Mouse (Mus musculus): ENCODE measurements around the gene Syne1.

Gene Syne1

DNA sequence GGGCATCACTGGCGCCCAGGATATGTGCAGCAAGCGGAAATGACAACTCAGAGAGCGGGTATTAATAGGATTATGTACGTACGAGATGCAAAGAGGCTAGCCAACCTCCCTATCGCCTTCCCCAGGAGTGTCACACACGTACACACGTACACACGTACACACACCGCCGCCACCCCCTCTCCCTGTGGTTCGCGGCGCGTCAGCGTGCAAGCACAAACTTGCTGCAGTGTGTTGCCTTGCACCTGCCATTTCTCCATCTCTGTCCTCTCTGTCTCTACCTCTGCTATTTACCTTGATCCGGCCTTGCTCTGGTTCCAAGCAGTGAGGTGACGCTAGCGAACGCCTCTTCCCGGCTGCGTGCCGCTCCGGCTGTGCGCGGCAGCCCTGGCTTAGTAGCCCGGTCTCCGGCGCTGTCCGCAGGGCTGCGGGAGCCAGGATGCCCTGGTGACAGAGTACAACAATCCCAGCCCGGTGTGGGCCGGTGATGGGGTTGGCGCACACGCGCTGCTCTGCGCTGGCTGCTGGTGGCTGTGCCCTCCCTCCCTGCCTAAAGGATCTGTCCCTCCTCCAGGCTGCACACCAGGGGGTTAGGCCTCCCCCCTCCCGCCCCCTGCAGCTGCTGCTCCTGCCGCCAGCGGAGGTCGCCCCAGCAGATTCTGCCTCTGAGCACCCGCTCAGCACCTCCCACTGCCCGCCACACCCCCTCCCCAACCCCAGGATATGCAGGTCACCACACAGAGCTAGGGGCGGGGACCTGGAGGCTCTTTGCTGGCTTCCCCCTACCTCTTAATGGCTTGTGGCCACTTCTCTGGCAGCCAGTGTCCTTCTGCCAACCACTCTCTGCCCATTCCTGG lies 887 bp downstream of the Syne1 start:
- DNase-seq (ENCODE audit: low read depth, low spot score): peak; percentile 46
- Histone ChIP-seq H3K27me3 (ENCODE audit: control insufficient read depth, insufficient read depth, low read length, poor library complexity, severe bottlenecking) (no peaks in the 10 kb centered on the region), H3K36me3 (ENCODE audit: control insufficient read depth, insufficient read depth, low read length, poor library complexity, severe bottlenecking) (no peaks in the 10 kb centered on the region)

DNA sequence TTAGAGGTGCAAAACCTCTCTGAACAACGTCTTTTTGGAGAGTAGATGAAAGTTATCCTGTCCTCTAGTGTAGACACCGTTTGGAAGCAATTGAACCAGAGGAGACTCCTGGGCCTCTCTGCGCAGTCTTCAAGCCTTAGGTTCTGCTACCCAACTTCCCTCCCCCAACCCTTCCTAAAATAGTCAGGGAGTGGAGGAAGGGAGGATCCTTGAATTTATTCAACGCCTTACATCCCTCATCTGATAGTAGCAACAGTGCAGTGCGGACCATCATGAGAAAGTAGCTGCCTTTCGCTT lies 1.5 kb downstream of the Syne1 start:
- DNase-seq (ENCODE audit: low read depth, low spot score): no peak
- no peaks in the 10 kb centered on the region for H3K27me3 ChIP-seq (ENCODE audit: control insufficient read depth, insufficient read depth, low read length, poor library complexity, severe bottlenecking)
- no peaks in the 10 kb centered on the region for H3K36me3 ChIP-seq (ENCODE audit: control insufficient read depth, insufficient read depth, low read length, poor library complexity, severe bottlenecking)

DNA sequence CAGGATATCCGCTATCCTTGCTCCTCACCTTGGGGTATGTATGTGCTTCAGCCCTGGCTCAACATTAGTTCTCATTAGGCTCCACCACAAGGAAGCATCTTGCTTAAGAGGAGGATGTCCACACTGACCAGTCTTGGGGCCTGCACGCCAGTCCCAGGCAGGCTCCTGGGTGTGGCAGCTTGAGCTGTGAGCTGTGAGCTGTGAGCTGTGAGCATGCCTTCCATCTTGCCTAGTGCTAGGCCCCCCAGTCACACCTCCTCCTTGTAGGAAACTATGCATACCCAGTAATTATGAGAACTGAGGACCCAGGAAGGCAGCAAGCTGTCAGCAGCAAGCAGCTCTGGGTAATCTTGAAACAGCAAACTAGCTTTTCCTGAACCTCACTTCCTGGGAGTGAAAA lies 2.6 kb downstream of the Syne1 start:
- Histone ChIP-seq H3K36me3 (ENCODE audit: control insufficient read depth, insufficient read depth, low read length, poor library complexity, severe bottlenecking) (no peaks in the 10 kb centered on the region), H3K27me3 (ENCODE audit: control insufficient read depth, insufficient read depth, low read length, poor library complexity, severe bottlenecking) (no peaks in the 10 kb centered on the region)
- DNase-seq (ENCODE audit: low read depth, low spot score): no peak

DNA sequence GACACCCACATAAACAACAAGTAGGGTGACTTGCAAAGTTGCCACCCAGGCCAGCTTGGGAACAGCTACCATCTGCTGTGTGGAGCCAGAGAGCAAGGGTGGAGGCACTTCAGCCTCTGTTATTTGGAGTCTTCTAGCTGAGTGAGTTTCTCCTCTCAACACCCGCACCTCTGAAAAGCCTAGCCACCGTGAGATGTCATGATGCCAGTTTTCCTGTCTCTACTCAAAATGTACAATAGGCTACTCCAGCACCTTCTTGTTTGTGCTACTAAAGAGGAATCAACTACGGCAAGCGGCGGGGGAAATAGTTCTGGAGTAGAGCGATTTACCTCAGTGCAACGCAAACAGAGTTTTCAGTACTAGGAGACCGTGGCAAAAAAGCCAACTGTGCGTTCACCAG lies 3.5 kb downstream of the Syne1 start:
- DNase-seq (ENCODE audit: low read depth, low spot score): no peak
- no peaks in the 10 kb centered on the region for H3K27me3 ChIP-seq (ENCODE audit: control insufficient read depth, insufficient read depth, low read length, poor library complexity, severe bottlenecking)
- no peaks in the 10 kb centered on the region for H3K36me3 ChIP-seq (ENCODE audit: control insufficient read depth, insufficient read depth, low read length, poor library complexity, severe bottlenecking)

DNA sequence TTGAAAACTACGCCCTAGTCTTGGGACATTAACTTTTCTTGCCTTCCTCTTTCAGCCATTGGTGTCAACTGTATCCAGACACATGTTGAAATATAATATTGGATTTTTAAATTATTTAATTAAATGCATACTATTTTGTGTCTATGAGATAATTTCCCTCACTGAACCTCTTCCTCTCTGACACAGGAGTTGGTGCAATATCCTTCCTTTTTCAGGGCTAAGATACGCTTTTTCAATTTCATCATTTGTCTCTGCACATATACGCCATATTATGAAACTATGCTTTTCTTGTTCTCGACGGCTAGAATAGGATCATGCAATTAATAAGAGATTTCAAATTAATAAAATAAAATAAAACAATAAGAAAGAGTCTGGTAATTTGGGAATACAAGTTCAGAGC lies 4.9 kb downstream of the Syne1 start:
- DNase-seq (ENCODE audit: low read depth, low spot score): no peak

DNA sequence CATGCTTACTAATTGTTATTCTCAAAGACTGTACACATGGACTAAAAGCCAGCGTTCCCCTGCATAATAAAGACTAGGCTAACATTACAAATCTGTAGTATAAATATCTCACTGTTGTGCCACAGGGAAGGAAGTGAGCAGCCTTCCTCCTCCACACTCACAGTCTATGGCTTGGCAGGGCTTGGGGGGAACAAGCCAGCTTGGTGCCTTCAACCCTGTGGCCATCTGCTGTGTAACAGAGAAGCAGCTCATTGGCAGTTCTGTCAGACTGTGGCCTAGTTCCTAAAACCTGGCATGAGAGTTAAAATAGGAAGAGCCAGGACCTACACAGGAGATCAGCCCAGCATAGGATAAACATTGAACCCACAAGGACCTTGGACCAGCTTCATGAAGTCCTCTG lies 23.0 kb downstream of the Syne1 start:
- H3K27me3 ChIP-seq (ENCODE audit: control insufficient read depth, insufficient read depth, low read length, poor library complexity, severe bottlenecking): no peaks in the 10 kb centered on the region
- no peaks in the 10 kb centered on the region for H3K36me3 ChIP-seq (ENCODE audit: control insufficient read depth, insufficient read depth, low read length, poor library complexity, severe bottlenecking)
- DNase-seq (ENCODE audit: low read depth, low spot score): peak; percentile 5

More for the DNA sequence above, 4.9 kb downstream of the Syne1 start:
- Histone ChIP-seq H3K27me3 (ENCODE audit: control insufficient read depth, insufficient read depth, low read length, poor library complexity, severe bottlenecking) (no peaks in the 10 kb centered on the region), H3K36me3 (ENCODE audit: control insufficient read depth, insufficient read depth, low read length, poor library complexity, severe bottlenecking) (no peaks in the 10 kb centered on the region)

DNA sequence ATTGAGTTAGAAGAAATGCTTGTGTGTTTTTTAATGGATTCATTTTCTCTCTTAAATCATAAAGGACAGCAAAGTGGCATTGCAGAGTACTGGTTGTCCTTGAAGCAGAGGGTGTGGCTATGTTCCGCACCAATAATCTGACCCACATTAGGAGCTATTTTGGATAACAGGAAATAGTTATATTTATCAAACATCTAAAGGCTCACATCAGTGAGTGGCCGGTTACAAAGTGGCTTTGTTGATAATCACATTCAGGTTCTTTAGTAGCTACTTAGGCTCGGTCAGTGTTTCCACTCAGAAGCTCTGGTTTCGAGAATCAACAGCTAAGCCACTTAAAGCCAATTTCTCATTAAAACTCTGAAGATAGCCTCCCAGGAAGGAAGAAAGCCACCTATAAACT lies 23.6 kb downstream of the Syne1 start:
- peak; percentile 21 for DNase-seq (ENCODE audit: low read depth, low spot score)
- H3K27me3 ChIP-seq (ENCODE audit: control insufficient read depth, insufficient read depth, low read length, poor library complexity, severe bottlenecking): no peaks in the 10 kb centered on the region

DNA sequence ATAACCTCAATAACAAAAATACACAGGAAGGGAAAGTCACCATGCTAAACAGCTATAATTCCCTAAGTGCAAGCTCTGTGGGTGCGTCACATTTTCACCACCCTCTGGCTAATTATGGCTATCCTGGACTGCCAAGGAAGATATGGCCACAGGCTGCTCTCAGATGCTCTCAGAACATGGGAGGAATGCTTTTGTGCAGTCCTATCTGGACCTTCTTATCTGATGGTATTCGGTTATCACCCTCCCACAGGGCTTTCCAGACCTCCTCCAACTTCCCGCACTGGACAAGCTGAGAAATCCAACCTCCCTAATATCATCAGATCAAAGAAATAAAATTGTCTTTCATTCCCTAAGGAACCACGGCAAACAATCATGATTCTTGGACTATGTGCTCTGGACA lies 28.4 kb downstream of the Syne1 start:
- no peaks in the 10 kb centered on the region for H3K36me3 ChIP-seq (ENCODE audit: control insufficient read depth, insufficient read depth, low read length, poor library complexity, severe bottlenecking)
- no peak for DNase-seq (ENCODE audit: low read depth, low spot score)
- no peaks in the 10 kb centered on the region for H3K27me3 ChIP-seq (ENCODE audit: control insufficient read depth, insufficient read depth, low read length, poor library complexity, severe bottlenecking)

More for the DNA sequence above, 23.6 kb downstream of the Syne1 start:
- no peaks in the 10 kb centered on the region for H3K36me3 ChIP-seq (ENCODE audit: control insufficient read depth, insufficient read depth, low read length, poor library complexity, severe bottlenecking)

DNA sequence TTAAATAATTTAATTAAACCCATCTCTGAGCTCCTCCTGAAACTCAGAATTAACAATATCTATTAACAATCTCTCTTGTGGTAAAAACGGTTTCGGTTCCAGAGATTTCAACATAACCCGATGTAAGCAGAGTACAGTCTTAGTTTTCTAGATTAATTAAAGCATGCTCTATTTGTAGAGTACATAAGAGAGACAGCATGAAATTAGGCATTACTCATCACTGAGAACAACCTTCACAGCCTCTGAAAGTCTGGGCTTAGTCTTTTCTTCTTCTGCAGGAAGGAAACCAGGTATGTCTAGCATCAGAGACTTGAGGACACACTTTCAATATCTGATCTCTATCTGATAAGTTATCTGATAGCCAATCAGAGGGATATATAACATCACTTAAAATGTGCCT lies 29.0 kb downstream of the Syne1 start:
- Histone ChIP-seq H3K27me3 (ENCODE audit: control insufficient read depth, insufficient read depth, low read length, poor library complexity, severe bottlenecking) (no peaks in the 10 kb centered on the region), H3K36me3 (ENCODE audit: control insufficient read depth, insufficient read depth, low read length, poor library complexity, severe bottlenecking) (no peaks in the 10 kb centered on the region)
- DNase-seq (ENCODE audit: low read depth, low spot score): no peak

DNA sequence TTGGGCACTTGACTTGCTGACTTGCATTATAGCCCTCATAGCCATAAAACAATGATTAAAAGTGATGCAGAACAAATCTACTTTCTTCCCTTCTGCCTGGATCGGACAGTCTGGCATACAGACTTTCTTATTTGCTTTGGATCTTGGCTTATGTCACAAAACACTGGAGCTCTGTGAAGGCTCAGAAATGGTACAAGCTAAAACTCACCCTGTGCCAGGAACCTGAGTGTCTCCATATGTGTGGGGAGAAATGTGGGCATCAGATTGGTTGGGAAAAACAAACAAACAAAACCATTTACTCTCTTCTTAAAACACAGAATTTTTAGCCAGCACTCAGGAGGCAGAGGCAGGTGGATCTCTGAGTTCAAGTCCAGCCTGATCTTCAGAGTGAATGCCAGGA lies 30.6 kb downstream of the Syne1 start:
- DNase-seq (ENCODE audit: low read depth, low spot score): no peak
- Histone ChIP-seq H3K27me3 (ENCODE audit: control insufficient read depth, insufficient read depth, low read length, poor library complexity, severe bottlenecking) (no peaks in the 10 kb centered on the region), H3K36me3 (ENCODE audit: control insufficient read depth, insufficient read depth, low read length, poor library complexity, severe bottlenecking) (no peaks in the 10 kb centered on the region)

DNA sequence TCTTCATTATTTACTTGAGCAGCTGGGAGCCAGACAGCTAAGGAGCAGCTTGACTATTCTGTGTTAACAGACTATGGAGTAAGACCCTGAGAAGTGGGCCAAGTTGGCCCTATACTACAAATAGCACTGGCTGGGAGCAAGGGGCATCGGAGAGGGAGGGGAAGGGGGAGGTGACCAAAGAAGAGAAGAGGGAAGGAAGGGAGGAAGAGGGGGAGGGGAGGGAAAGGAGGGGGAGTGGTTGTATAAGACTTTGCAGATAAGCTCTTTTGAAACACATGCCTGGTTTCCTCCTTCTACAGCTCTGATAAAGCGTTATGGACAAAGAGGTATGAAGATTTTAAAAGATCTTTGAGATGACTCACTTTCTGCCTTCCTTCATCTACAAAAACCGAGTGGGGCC lies 36.0 kb downstream of the Syne1 start:
- Histone ChIP-seq H3K36me3 (ENCODE audit: control insufficient read depth, insufficient read depth, low read length, poor library complexity, severe bottlenecking) (no peaks in the 10 kb centered on the region), H3K27me3 (ENCODE audit: control insufficient read depth, insufficient read depth, low read length, poor library complexity, severe bottlenecking) (no peaks in the 10 kb centered on the region)
- DNase-seq (ENCODE audit: low read depth, low spot score): no peak

DNA sequence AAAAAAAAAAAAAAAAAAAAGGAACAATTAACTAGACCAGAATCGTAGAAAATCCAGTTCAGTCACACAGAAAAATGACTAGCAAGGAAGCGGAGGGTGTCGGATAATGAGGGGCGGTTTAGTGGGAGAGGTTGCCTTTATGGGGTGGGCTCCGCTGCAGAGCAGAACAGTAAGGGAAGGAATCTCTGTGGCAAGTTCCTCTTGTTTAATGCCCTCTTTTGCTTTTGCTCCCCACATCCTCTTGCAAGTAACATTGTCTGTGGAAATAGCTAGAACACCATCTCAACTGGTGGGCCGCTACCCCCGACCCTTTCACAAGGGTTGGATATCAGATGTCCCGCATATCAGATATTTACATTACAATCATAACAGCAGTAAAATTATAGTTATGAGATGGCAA lies 37.1 kb downstream of the Syne1 start:
- Histone ChIP-seq H3K36me3 (ENCODE audit: control insufficient read depth, insufficient read depth, low read length, poor library complexity, severe bottlenecking) (no peaks in the 10 kb centered on the region), H3K27me3 (ENCODE audit: control insufficient read depth, insufficient read depth, low read length, poor library complexity, severe bottlenecking) (no peaks in the 10 kb centered on the region)
- no peak for DNase-seq (ENCODE audit: low read depth, low spot score)

DNA sequence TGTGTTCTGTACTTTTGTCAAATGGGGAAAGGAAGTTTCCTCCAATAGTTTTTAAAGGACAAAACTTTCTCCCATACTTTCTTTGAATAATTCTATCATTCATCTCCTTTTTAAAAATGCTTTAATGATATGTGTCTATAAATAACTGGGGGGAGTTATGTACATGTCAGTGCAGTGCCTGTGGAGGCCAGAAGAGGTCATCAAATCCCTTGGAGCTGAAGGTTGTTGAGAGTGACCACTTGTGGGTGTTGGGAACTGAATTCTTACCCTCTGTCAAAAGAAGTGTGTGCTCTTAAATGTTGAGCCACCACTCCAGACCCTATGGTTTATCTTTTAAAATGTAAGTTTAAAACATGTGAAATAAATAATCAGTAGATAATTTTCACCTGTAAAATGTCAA lies 39.0 kb downstream of the Syne1 start:
- no peaks in the 10 kb centered on the region for H3K36me3 ChIP-seq (ENCODE audit: control insufficient read depth, insufficient read depth, low read length, poor library complexity, severe bottlenecking)
- no peaks in the 10 kb centered on the region for H3K27me3 ChIP-seq (ENCODE audit: control insufficient read depth, insufficient read depth, low read length, poor library complexity, severe bottlenecking)
- DNase-seq (ENCODE audit: low read depth, low spot score): peak; percentile 43

DNA sequence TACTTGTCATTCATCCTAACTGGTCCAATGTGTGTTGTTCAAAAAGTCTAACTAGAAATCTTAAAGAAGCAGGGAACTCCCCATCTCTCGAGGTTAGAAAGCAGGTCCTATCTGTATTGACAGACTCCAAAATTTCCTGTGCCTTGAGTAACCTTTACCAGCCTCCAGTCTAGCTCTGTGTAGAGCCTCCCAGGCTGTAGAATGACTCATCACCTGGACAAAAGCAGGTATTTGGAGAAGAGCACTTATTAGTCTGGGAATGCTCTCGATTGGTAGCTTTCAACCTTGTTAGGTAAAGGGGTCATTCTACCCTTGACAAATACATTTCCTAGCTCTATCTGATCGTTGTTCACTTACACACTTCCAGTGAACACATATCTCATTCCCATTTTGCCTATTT lies 39.9 kb downstream of the Syne1 start:
- Histone ChIP-seq H3K27me3 (ENCODE audit: control insufficient read depth, insufficient read depth, low read length, poor library complexity, severe bottlenecking) (no peaks in the 10 kb centered on the region), H3K36me3 (ENCODE audit: control insufficient read depth, insufficient read depth, low read length, poor library complexity, severe bottlenecking) (no peaks in the 10 kb centered on the region)
- no peak for DNase-seq (ENCODE audit: low read depth, low spot score)

DNA sequence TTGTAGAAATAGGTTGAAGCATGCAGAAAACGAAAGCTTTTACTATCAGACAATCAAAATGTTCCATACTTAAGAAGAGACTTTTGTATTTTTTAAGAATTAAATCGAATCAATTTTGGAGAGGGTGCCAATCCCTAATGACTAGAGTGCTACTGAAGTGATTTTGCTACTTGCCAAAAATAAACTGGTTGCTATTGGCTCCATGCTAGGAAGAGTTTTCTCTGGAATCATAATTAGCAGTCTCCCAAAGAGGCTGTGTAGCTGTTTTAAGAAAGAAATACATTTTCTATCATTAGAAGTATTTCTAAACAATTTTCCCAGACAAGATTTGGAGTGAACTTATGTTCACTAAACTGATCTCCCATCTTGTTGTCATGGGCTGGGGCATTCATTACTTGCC lies 43.8 kb downstream of the Syne1 start:
- Histone ChIP-seq H3K36me3 (ENCODE audit: control insufficient read depth, insufficient read depth, low read length, poor library complexity, severe bottlenecking) (no peaks in the 10 kb centered on the region), H3K27me3 (ENCODE audit: control insufficient read depth, insufficient read depth, low read length, poor library complexity, severe bottlenecking) (no peaks in the 10 kb centered on the region)
- DNase-seq (ENCODE audit: low read depth, low spot score): no peak

DNA sequence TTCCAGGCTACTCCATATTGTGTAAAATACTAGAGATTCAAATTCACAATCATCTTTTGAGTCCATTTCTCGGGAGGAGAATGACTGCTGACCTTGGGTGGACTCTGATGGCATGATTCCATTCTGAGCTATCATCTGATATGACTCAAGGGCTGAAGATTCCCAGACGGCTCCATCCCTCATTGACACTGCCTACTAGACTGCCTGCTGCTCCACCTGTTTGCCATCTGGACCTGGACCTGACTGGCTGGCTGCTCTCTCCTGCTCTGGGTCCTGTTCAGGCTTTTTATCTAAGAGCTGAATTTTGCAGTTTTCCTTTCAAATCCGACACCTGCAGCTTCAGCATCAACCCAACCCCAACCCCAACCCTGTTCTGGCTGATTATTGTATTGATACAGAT lies 46.5 kb downstream of the Syne1 start:
- no peaks in the 10 kb centered on the region for H3K27me3 ChIP-seq (ENCODE audit: control insufficient read depth, insufficient read depth, low read length, poor library complexity, severe bottlenecking)
- DNase-seq (ENCODE audit: low read depth, low spot score): no peak
- H3K36me3 ChIP-seq (ENCODE audit: control insufficient read depth, insufficient read depth, low read length, poor library complexity, severe bottlenecking): no peaks in the 10 kb centered on the region

Measured in splenic B cell, adult 2 months (primary cell).